Mouse (Mus musculus) hindbrain, embryonic 15.5 days (tissue): ENCODE measurements at regions not wholly inside any gene's neighbourhood (a gene's known extent, or its start where the extent isn't known, plus 50 kb on each side); places are given as distances from the start of the nearest gene placed in this dataset.
"Not testable (repeated sequence)": the region's sequence is repeated elsewhere in the genome, so short reads cannot be mapped to it uniquely, and the experiment has no call there.

ENCODE experiments used
- ATAC-seq: fragments of 200-750 bp; cut with Nextera tagmentation; 2 replicates; pipeline ENCODE4 v1.8.0; 2017; ENCODE audit warnings: low read depth, moderate number of reproducible peaks, moderate TSS enrichment; ENCODE audit not compliant: low FRiP score
- H3K27ac ChIP-seq: fragments of 300-500 bp; sonication (generic); replicated peaks from 2 replicates; pipeline ENCODE4 v1.5.1; 2015; ENCODE audit warnings: mild to moderate bottlenecking, inconsistent platforms
- H3K27me3 ChIP-seq: fragments of 300-500 bp; sonication (generic); 2 replicates; pipeline ENCODE4 v1.6.1; 2015; ENCODE audit warnings: control low read depth, inconsistent platforms
- H3K36me3 ChIP-seq: fragments of 300-500 bp; sonication (generic); 2 replicates; pipeline ENCODE4 v1.6.1; 2015; ENCODE audit warnings: control low read depth, inconsistent platforms
- H3K4me1 ChIP-seq: fragments of 300-500 bp; sonication (generic); replicated peaks from 2 replicates; pipeline ENCODE4 v1.6.1; 2015; ENCODE audit warnings: control low read depth, inconsistent platforms
- H3K4me2 ChIP-seq: fragments of 300-500 bp; sonication (generic); 2 replicates; pipeline ENCODE4 v1.6.1; 2015; ENCODE audit warnings: moderate library complexity, mild to moderate bottlenecking, inconsistent platforms
- H3K4me3 ChIP-seq: fragments of 300-500 bp; sonication (generic); 2 replicates; pipeline ENCODE4 v1.5.1; 2015; ENCODE audit warnings: mild to moderate bottlenecking, inconsistent platforms
- H3K9ac ChIP-seq: fragments of 300-500 bp; sonication (generic); 2 replicates; pipeline ENCODE4 v1.6.1; 2015; ENCODE audit warnings: inconsistent platforms
- H3K9me3 ChIP-seq: fragments of 300-500 bp; sonication (generic); 2 replicates; pipeline ENCODE4 v1.6.1; 2016; ENCODE audit warnings: control low read depth, inconsistent platforms
- WGBS: fragments of 180-500 bp; shearing (Covaris S2); methylation state at CpG from one replicate; pipeline ENCODE4 v1.1.7; 2015; 5-methylcytosine and 5-hydroxymethylcytosine counted together

DNA sequence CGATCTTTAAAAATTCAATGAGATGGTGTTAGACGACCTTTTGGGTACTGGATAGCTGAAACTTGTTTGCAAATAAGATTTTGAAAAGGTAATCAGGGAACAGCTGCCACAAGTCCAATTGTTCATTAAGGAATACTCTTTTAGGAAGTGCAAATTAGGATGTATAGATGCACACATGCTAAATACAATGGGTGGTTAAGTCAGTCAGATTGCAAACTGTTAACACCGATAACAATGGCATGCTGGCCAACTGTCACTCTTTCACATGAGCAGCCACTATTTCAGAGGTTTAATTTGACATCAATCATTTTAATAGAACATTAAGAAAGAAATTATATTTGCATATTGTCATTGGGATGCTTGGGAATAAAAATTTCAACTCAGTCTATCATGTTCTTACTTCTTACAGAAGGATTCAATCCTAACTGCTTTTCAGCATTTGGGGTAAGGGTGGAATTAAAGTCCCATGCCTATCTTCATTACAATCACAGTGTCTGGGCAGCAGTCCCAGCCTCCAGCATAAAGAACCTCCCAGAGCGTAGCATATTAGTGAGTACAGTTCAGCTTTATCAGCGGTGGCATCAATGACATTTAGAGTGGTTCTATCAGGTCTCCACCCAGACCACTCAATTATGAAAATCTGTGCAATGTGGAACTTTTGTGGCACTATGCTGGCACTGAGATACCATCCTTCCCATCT lies 385.8 kb upstream of the Slc39a10 start:
- no peak overlapping the region for H3K9ac ChIP-seq
- WGBS: 31% methylated on average over 5 of the region's 5 CpGs
- H3K27ac ChIP-seq: peak overlapping the region; percentile 74
- H3K36me3 ChIP-seq: no peaks in the 10 kb centered on the region
- no peaks in the 10 kb centered on the region for H3K9me3 ChIP-seq
- peak overlapping the region; percentile 27 for H3K4me2 ChIP-seq
- H3K4me1 ChIP-seq: peaks cover 16% of the 10 kb centered on the region
- ATAC-seq: peak; percentile 77
- H3K4me3 ChIP-seq: no peak overlapping the region
- no peaks in the 10 kb centered on the region for H3K27me3 ChIP-seq

DNA sequence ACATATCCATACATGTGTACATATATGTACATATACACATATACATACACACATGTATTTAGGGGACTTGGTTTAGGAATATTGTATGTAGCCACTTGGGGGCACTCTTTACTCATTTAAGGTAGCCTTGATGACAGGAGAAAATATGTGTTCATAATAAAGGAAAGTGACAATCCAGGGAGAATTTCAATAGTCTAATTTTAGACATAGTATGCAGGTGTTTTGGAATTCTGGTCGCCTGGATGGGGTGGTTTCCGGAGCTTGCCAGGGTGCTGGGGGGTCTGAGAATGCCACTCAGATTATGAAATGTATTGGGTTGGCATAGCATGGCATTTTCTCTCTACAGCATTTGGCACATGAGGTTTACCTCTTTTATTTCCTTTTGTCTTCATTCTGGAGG lies 385.2 kb upstream of the Slc39a10 start:
- H3K9ac ChIP-seq: no peak overlapping the region
- WGBS: 5% methylated on average over 2 of the region's 2 CpGs
- H3K4me2 ChIP-seq: peak overlapping the region; percentile 27

GRCm38 (mm10) chr1:47272131-47272530 lies 379.5 kb upstream of the Slc39a10 start:
- no peak for ATAC-seq
- H3K4me2 ChIP-seq: no peak overlapping the region
- H3K4me3 ChIP-seq: no peak overlapping the region
- H3K36me3 ChIP-seq: no peaks in the 10 kb centered on the region
- no peaks in the 10 kb centered on the region for H3K9me3 ChIP-seq
- H3K4me1 ChIP-seq: no peaks in the 10 kb centered on the region
- H3K27ac ChIP-seq: no peak overlapping the region
- no peak overlapping the region for H3K9ac ChIP-seq
- no peaks in the 10 kb centered on the region for H3K27me3 ChIP-seq

More for the DNA sequence above, 385.2 kb upstream of the Slc39a10 start:
- Histone ChIP-seq H3K9me3 (no peaks in the 10 kb centered on the region), H3K36me3 (no peaks in the 10 kb centered on the region), H3K4me3 (no peak overlapping the region), H3K4me1 (peaks cover 16% of the 10 kb centered on the region), H3K27me3 (no peaks in the 10 kb centered on the region), H3K27ac (peak overlapping the region; percentile 74)
- peak; percentile 91 for ATAC-seq

DNA sequence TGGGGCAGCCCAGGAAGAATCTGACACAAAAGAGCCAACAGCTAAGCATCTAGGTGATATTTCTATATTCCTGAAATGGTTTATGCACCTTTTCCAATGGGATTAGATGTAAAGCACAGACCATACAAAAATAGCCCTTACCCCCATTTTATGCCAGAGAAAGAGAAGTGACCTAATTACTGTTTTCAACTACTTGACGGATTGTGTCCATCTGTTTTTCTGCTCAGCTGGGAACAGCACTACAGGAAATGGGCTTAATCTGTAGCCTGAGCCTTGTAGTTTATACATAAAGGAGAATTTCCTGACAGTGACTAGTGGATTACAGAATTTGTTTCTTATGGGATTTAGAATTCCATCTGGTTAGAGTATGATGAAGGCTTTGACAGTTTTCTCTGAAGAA lies 371.0 kb upstream of the Slc39a10 start:
- no peaks in the 10 kb centered on the region for H3K36me3 ChIP-seq
- H3K4me3 ChIP-seq: no peak overlapping the region
- H3K27me3 ChIP-seq: no peaks in the 10 kb centered on the region
- H3K4me1 ChIP-seq: no peaks in the 10 kb centered on the region
- H3K27ac ChIP-seq: no peak overlapping the region
- no peak overlapping the region for H3K9ac ChIP-seq
- ATAC-seq: no peak
- no peaks in the 10 kb centered on the region for H3K9me3 ChIP-seq
- no peak overlapping the region for H3K4me2 ChIP-seq
- 68% methylated on average over 1 of the region's 1 CpGs for WGBS

DNA sequence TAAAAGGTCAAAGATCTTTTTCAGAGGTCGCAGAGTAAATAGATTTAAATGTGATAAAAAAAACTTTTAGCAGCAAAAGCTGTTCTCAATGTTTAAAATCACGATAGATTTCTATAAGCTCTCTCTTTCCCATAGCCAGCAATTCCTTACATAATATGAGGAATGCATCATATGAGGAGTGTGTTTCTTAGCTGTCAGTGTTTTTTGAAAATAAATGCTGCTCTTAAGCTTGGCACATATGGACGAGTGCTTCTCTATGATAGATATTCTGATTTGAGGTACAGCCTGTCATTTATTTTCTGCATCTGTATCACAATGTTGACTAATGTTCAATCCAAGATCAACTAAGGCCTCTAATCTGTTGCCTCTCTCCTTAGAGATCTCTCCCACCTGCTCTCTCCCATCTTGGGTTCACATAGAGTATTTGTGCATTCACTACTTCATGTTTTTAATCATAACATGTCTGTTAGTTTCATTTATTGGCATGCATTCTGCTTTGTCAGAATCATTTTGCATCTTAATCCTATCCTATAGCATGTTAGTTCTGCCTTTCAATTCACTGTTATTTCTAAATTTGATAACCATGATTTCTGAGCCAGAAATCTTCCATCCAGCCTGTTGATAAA lies 369.0 kb upstream of the Slc39a10 start:
- no peak overlapping the region for H3K9ac ChIP-seq
- H3K9me3 ChIP-seq: no peaks in the 10 kb centered on the region
- H3K4me2 ChIP-seq: no peak overlapping the region
- no peak for ATAC-seq
- H3K4me1 ChIP-seq: no peaks in the 10 kb centered on the region
- no peaks in the 10 kb centered on the region for H3K36me3 ChIP-seq
- no peak overlapping the region for H3K4me3 ChIP-seq
- no peak overlapping the region for H3K27ac ChIP-seq
- no peaks in the 10 kb centered on the region for H3K27me3 ChIP-seq
- WGBS: 81% methylated on average over 3 of the region's 3 CpGs

- not testable (repeated sequence) for H3K4me3 ChIP-seq, H3K4me1 ChIP-seq, H3K27ac ChIP-seq, H3K9ac ChIP-seq, H3K9me3 ChIP-seq, ATAC-seq, H3K4me2 ChIP-seq, H3K27me3 ChIP-seq, H3K36me3 ChIP-seq
- WGBS: 92% methylated on average over 13 of the region's 13 CpGs
These were observed 358.1 kb upstream of the Slc39a10 start for GRCm38 (mm10) chr1:47250706-47251105.

GRCm38 (mm10) chr1:47217088-47217487 lies 324.4 kb upstream of the Slc39a10 start:
- no peak overlapping the region for H3K4me3 ChIP-seq
- no peak overlapping the region for H3K9ac ChIP-seq
- no peak for ATAC-seq
- no peaks in the 10 kb centered on the region for H3K27me3 ChIP-seq
- H3K4me1 ChIP-seq: no peaks in the 10 kb centered on the region
- H3K27ac ChIP-seq: no peak overlapping the region
- no peak overlapping the region for H3K4me2 ChIP-seq
- WGBS: 55% methylated on average over 2 of the region's 2 CpGs
- H3K36me3 ChIP-seq: no peaks in the 10 kb centered on the region
- H3K9me3 ChIP-seq: no peaks in the 10 kb centered on the region

- no peak overlapping the region for H3K9ac ChIP-seq
- ATAC-seq: no peak
- H3K9me3 ChIP-seq: no peaks in the 10 kb centered on the region
- H3K4me2 ChIP-seq: no peak overlapping the region
- no peak overlapping the region for H3K4me3 ChIP-seq
- H3K36me3 ChIP-seq: no peaks in the 10 kb centered on the region
- no peak overlapping the region for H3K27ac ChIP-seq
- no peaks in the 10 kb centered on the region for H3K27me3 ChIP-seq
- H3K4me1 ChIP-seq: no peaks in the 10 kb centered on the region
- WGBS: 76% methylated on average over 2 of the region's 2 CpGs
These were observed 323.9 kb upstream of the Slc39a10 start for GRCm38 (mm10) chr1:47216419-47217002.

DNA sequence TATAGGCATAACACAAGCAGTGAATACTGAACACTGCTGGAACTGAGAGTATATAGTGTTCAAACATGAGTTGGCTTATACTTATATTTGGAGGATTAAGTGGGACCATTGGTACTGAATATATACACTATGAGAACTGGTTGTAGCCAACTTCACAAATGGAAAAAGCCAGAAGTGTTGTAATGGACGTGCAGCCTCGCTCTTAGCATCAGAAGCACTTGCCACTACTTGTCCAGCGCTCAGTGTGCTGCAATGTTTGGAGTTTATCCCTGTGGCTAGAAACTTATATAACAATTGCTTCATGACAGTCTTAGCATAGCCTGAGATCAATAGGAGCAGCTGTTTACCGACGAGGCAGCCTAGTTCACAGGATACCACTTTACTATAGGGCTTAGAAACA lies 320.8 kb upstream of the Slc39a10 start:
- Histone ChIP-seq H3K4me2 (no peak overlapping the region), H3K9ac (no peak overlapping the region), H3K27me3 (no peaks in the 10 kb centered on the region), H3K4me3 (no peak overlapping the region), H3K4me1 (no peaks in the 10 kb centered on the region), H3K36me3 (no peaks in the 10 kb centered on the region), H3K27ac (no peak overlapping the region), H3K9me3 (no peaks in the 10 kb centered on the region)
- WGBS: 90% methylated on average over 5 of the region's 5 CpGs
- ATAC-seq: no peak

GRCm38 (mm10) chr1:47193001-47193400 lies 300.3 kb upstream of the Slc39a10 start:
- ATAC-seq: no peak
- Histone ChIP-seq H3K27ac (no peak overlapping the region), H3K27me3 (no peaks in the 10 kb centered on the region), H3K9me3 (no peaks in the 10 kb centered on the region), H3K4me2 (no peak overlapping the region), H3K36me3 (no peaks in the 10 kb centered on the region), H3K4me1 (no peaks in the 10 kb centered on the region), H3K9ac (no peak overlapping the region), H3K4me3 (no peak overlapping the region)
- WGBS: 90% methylated on average over 4 of the region's 4 CpGs

DNA sequence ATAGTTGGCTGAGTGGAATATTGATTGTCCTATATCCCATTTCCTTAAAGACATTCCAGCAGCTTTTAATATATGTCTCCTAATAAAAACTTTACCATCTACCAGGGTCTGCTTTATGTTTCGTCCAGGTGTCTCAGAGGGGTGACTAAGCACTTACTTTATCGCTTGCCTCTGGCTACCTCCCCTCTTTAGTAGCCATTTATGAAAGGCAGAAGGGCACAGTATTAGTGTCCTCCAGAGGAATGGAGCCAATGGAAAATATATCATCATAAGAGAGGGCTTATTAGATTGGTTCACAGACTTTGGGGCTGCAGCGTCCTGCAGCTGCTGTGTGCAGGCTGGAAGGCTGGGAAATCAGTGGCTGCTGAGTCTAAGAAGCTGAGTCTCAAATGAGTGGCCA lies 271.8 kb upstream of the Slc39a10 start:
- Histone ChIP-seq H3K27ac (no peak overlapping the region), H3K4me3 (no peak overlapping the region), H3K36me3 (no peaks in the 10 kb centered on the region), H3K4me2 (no peak overlapping the region), H3K4me1 (0 out of 2 replicates have a peak, but pooled peaks cover 5% of the 10 kb centered on the region), H3K9ac (no peak overlapping the region), H3K27me3 (no peaks in the 10 kb centered on the region), H3K9me3 (no peaks in the 10 kb centered on the region)
- ATAC-seq: no peak
- 62% methylated on average over 3 of the region's 3 CpGs for WGBS

- 22% methylated on average over 1 of the region's 1 CpGs for WGBS
- no peak overlapping the region for H3K4me3 ChIP-seq
- ATAC-seq: peak; percentile 73
- no peaks in the 10 kb centered on the region for H3K27me3 ChIP-seq
- H3K9me3 ChIP-seq: no peaks in the 10 kb centered on the region
- H3K9ac ChIP-seq: no peak overlapping the region
- no peaks in the 10 kb centered on the region for H3K36me3 ChIP-seq
- 0 out of 2 replicates have a peak, but pooled peaks cover 5% of the 10 kb centered on the region for H3K4me1 ChIP-seq
- no peak overlapping the region for H3K27ac ChIP-seq
- no peak overlapping the region for H3K4me2 ChIP-seq
These were observed 271.3 kb upstream of the Slc39a10 start for GRCm38 (mm10) chr1:47163808-47164410.
